Mouse (Mus musculus): Measurements from ENCODE around the gene Med15. TPM values are rescaled to one million over a fixed set of nuclear protein-coding genes. Genes with fewer than 3 reads are reported as not detected.

Gene Med15
- polyA plus RNA-seq, 1 experiment, result 194 TPM

- 54% methylated on average over 2 of the region's 2 CpGs for WGBS
Measured at GRCm38 (mm10) chr16:17733646-17734045, 955 bp upstream of the Med15 start.

GRCm38 (mm10) chr16:17732431-17732830, 260 bp downstream of the Med15 start:
- Histone ChIP-seq H3K36me3 (ENCODE audit: control insufficient read depth, insufficient read depth, low read length) (no peaks in the 10 kb centered on the region), H3K4me3 (ENCODE audit: low read depth, low read length) (no peak overlapping the region), H3K4me1 (ENCODE audit: control insufficient read depth, insufficient read depth, insufficient read length, low read length) (no peaks in the 10 kb centered on the region), H3K27ac (ENCODE audit: insufficient read depth, low read depth, low read length) (no peak overlapping the region), H3K27me3 (ENCODE audit: control insufficient read depth, insufficient read depth, low read length) (peaks cover 8% of the 10 kb centered on the region)
- TF ChIP-seq CTCF (IDR thresholded peaks at IDR 0.05; ENCODE audit: extremely low read depth, insufficient read length, insufficient replicate concordance, low read depth, low read length) (no peak), POLR2A (IDR thresholded peaks at IDR 0.05; ENCODE audit: low read depth, low read length) (no peak)
- WGBS, result 74% methylated on average over 6 of the region's 6 CpGs

More at GRCm38 (mm10) chr16:17733646-17734045, 955 bp upstream of the Med15 start:
- Histone ChIP-seq H3K27ac (ENCODE audit: insufficient read depth, low read depth, low read length) (no peak overlapping the region), H3K27me3 (ENCODE audit: control insufficient read depth, insufficient read depth, low read length) (peaks cover 8% of the 10 kb centered on the region), H3K36me3 (ENCODE audit: control insufficient read depth, insufficient read depth, low read length) (no peaks in the 10 kb centered on the region), H3K4me3 (ENCODE audit: low read depth, low read length) (no peak overlapping the region), H3K4me1 (ENCODE audit: control insufficient read depth, insufficient read depth, insufficient read length, low read length) (no peaks in the 10 kb centered on the region)
- TF ChIP-seq POLR2A (IDR thresholded peaks at IDR 0.05; ENCODE audit: low read depth, low read length), result no peak
- no peak for TF ChIP-seq CTCF (IDR thresholded peaks at IDR 0.05; ENCODE audit: extremely low read depth, insufficient read length, insufficient replicate concordance, low read depth, low read length)

GRCm38 (mm10) chr16:17732021-17732420, 670 bp downstream of the Med15 start:
- Histone ChIP-seq H3K36me3 (ENCODE audit: control insufficient read depth, insufficient read depth, low read length) (no peaks in the 10 kb centered on the region), H3K27me3 (ENCODE audit: control insufficient read depth, insufficient read depth, low read length) (peaks cover 8% of the 10 kb centered on the region), H3K27ac (ENCODE audit: insufficient read depth, low read depth, low read length) (no peak overlapping the region), H3K4me1 (ENCODE audit: control insufficient read depth, insufficient read depth, insufficient read length, low read length) (no peaks in the 10 kb centered on the region), H3K4me3 (ENCODE audit: low read depth, low read length) (no peak overlapping the region)
- 32% methylated on average over 3 of the region's 3 CpGs for WGBS
- TF ChIP-seq POLR2A (IDR thresholded peaks at IDR 0.05; ENCODE audit: low read depth, low read length), result no peak
- no peak for TF ChIP-seq CTCF (IDR thresholded peaks at IDR 0.05; ENCODE audit: extremely low read depth, insufficient read length, insufficient replicate concordance, low read depth, low read length)

- H3K4me1 ChIP-seq (ENCODE audit: control insufficient read depth, insufficient read depth, insufficient read length, low read length), result no peaks in the 10 kb centered on the region
- no peak overlapping the region for H3K27ac ChIP-seq (ENCODE audit: insufficient read depth, low read depth, low read length)
- no peak overlapping the region for H3K4me3 ChIP-seq (ENCODE audit: low read depth, low read length)
- TF ChIP-seq CTCF (IDR thresholded peaks at IDR 0.05; ENCODE audit: extremely low read depth, insufficient read length, insufficient replicate concordance, low read depth, low read length), result no peak
- TF ChIP-seq POLR2A (IDR thresholded peaks at IDR 0.05; ENCODE audit: low read depth, low read length), result no peak
- H3K27me3 ChIP-seq (ENCODE audit: control insufficient read depth, insufficient read depth, low read length), result peaks cover 8% of the 10 kb centered on the region
- H3K36me3 ChIP-seq (ENCODE audit: control insufficient read depth, insufficient read depth, low read length), result no peaks in the 10 kb centered on the region
Measured at GRCm38 (mm10) chr16:17729974-17730373, 2.7 kb downstream of the Med15 start.

GRCm38 (mm10) chr16:17727179-17727861, 5.4 kb downstream of the Med15 start:
- WGBS, result 12% methylated on average over 5 of the region's 5 CpGs
- H3K36me3 ChIP-seq (ENCODE audit: control insufficient read depth, insufficient read depth, low read length), result no peaks in the 10 kb centered on the region
- TF ChIP-seq CTCF (IDR thresholded peaks at IDR 0.05; ENCODE audit: extremely low read depth, insufficient read length, insufficient replicate concordance, low read depth, low read length), result no peak
- TF ChIP-seq POLR2A (IDR thresholded peaks at IDR 0.05; ENCODE audit: low read depth, low read length), result no peak
- no peak overlapping the region for H3K4me3 ChIP-seq (ENCODE audit: low read depth, low read length)
- no peaks in the 10 kb centered on the region for H3K4me1 ChIP-seq (ENCODE audit: control insufficient read depth, insufficient read depth, insufficient read length, low read length)
- H3K27me3 ChIP-seq (ENCODE audit: control insufficient read depth, insufficient read depth, low read length), result no peaks in the 10 kb centered on the region
- H3K27ac ChIP-seq (ENCODE audit: insufficient read depth, low read depth, low read length), result no peak overlapping the region

- WGBS, result 97% methylated on average over 3 of the region's 3 CpGs
- H3K27ac ChIP-seq (ENCODE audit: insufficient read depth, low read depth, low read length), result no peak overlapping the region
- no peak overlapping the region for H3K4me3 ChIP-seq (ENCODE audit: low read depth, low read length)
- H3K27me3 ChIP-seq (ENCODE audit: control insufficient read depth, insufficient read depth, low read length), result no peaks in the 10 kb centered on the region
- peaks cover 1% of the 10 kb centered on the region; the same call in 1 of the 2 replicates for H3K36me3 ChIP-seq (ENCODE audit: control insufficient read depth, insufficient read depth, low read length)
- H3K4me1 ChIP-seq (ENCODE audit: control insufficient read depth, insufficient read depth, insufficient read length, low read length), result peaks cover 6% of the 10 kb centered on the region; the same call in 1 of the 2 replicates
- no peak for TF ChIP-seq POLR2A (IDR thresholded peaks at IDR 0.05; ENCODE audit: low read depth, low read length)
- no peak for TF ChIP-seq CTCF (IDR thresholded peaks at IDR 0.05; ENCODE audit: extremely low read depth, insufficient read length, insufficient replicate concordance, low read depth, low read length)
Measured at GRCm38 (mm10) chr16:17724448-17724847, 8.2 kb downstream of the Med15 start.

- no peak for TF ChIP-seq POLR2A (IDR thresholded peaks at IDR 0.05; ENCODE audit: low read depth, low read length)
- no peak for TF ChIP-seq CTCF (IDR thresholded peaks at IDR 0.05; ENCODE audit: extremely low read depth, insufficient read length, insufficient replicate concordance, low read depth, low read length)
- peaks cover 7% of the 10 kb centered on the region for H3K4me1 ChIP-seq (ENCODE audit: control insufficient read depth, insufficient read depth, insufficient read length, low read length)
- no peak overlapping the region for H3K4me3 ChIP-seq (ENCODE audit: low read depth, low read length)
- no peaks in the 10 kb centered on the region for H3K27me3 ChIP-seq (ENCODE audit: control insufficient read depth, insufficient read depth, low read length)
- H3K27ac ChIP-seq (ENCODE audit: insufficient read depth, low read depth, low read length), result no peak overlapping the region
- WGBS, result 51% methylated on average over 1 of the region's 1 CpGs
- peaks cover 1% of the 10 kb centered on the region; the same call in 1 of the 2 replicates for H3K36me3 ChIP-seq (ENCODE audit: control insufficient read depth, insufficient read depth, low read length)
Measured at GRCm38 (mm10) chr16:17723325-17723626, 9.4 kb downstream of the Med15 start.
